Mouse (Mus musculus) neural tube, embryonic 15.5 days (tissue): ENCODE data around the gene Prickle2. TPM values are rescaled to one million over a fixed set of nuclear protein-coding genes. Genes with fewer than 3 reads are reported as not detected.

Experiments
- ATAC-seq: fragments of 200-750 bp; cut with Nextera tagmentation; 2 replicates; pipeline ENCODE4 v1.8.0; 2017; ENCODE audit warnings: mild to moderate bottlenecking, moderate TSS enrichment, moderate library complexity; ENCODE audit not compliant: low FRiP score
- H3K27ac ChIP-seq: fragments of 300-500 bp; sonication (generic); replicated peaks from 2 replicates; pipeline ENCODE4 v1.5.1; 2015; ENCODE audit warnings: mild to moderate bottlenecking, inconsistent platforms
- H3K27me3 ChIP-seq: fragments of 300-500 bp; sonication (generic); replicated peaks from 2 replicates; pipeline ENCODE4 v1.6.1; 2015; ENCODE audit warnings: inconsistent platforms
- H3K36me3 ChIP-seq: fragments of 300-500 bp; sonication (generic); 2 replicates; pipeline ENCODE4 v1.6.1; 2015; ENCODE audit warnings: inconsistent platforms
- H3K4me1 ChIP-seq: fragments of 300-500 bp; sonication (generic); 2 replicates; pipeline ENCODE4 v1.6.1; 2015; ENCODE audit warnings: inconsistent platforms
- H3K4me2 ChIP-seq: fragments of 300-500 bp; sonication (generic); 2 replicates; pipeline ENCODE4 v1.6.1; 2015; ENCODE audit warnings: inconsistent platforms, mild to moderate bottlenecking, moderate library complexity
- H3K4me3 ChIP-seq: fragments of 300-500 bp; sonication (generic); replicated peaks from 2 replicates; pipeline ENCODE4 v1.5.1; 2015; ENCODE audit warnings: mild to moderate bottlenecking, inconsistent platforms
- H3K9ac ChIP-seq: fragments of 300-500 bp; sonication (generic); replicated peaks from 2 replicates; pipeline ENCODE4 v1.6.1; 2015; ENCODE audit warnings: mild to moderate bottlenecking, inconsistent platforms
- H3K9me3 ChIP-seq: fragments of 300-500 bp; sonication (generic); replicated peaks from 2 replicates; pipeline ENCODE4 v1.6.1; 2016; ENCODE audit warnings: inconsistent platforms
- WGBS: fragments of 180-500 bp; shearing (Covaris S2); methylation state at CpG from one replicate; pipeline ENCODE4 v1.1.7; 2015; ENCODE audit warnings: mixed read lengths; 5-methylcytosine and 5-hydroxymethylcytosine counted together
- polyA plus RNA-seq: library from polyadenylated mRNA; unstranded; fragments of >200 nt; fragmentation: Nextera tagmentation; extraction: Ambion mirVana; gene quantifications from 2 replicates; pipeline ENCODE4 v1.2.1, GENCODE M21; 2015

Prickle2 gene
- polyA plus RNA-seq, 1 experiment from 2014 or later, result 17.0 TPM

GRCm38 (mm10) chr6:92584026-92584425, 121.9 kb downstream of the Prickle2 start:
- no peak overlapping the region for H3K27ac ChIP-seq

GRCm38 (mm10) chr6:92575227-92575626, 130.7 kb downstream of the Prickle2 start:
- Histone ChIP-seq H3K9ac (no peak overlapping the region), H3K27me3 (no peaks in the 10 kb centered on the region), H3K4me2 (no peak overlapping the region), H3K27ac (no peak overlapping the region), H3K4me1 (peaks cover 10% of the 10 kb centered on the region; the same call in 1 of the 2 replicates), H3K9me3 (no peaks in the 10 kb centered on the region), H3K4me3 (no peak overlapping the region), H3K36me3 (peaks cover 3% of the 10 kb centered on the region; the same call in 1 of the 2 replicates)
- ATAC-seq, result no peak
- WGBS, result 74% methylated on average over 4 of the region's 4 CpGs

More at GRCm38 (mm10) chr6:92584026-92584425, 121.9 kb downstream of the Prickle2 start:
- H3K4me3 ChIP-seq, result no peak overlapping the region
- 61% methylated on average over 1 of the region's 1 CpGs for WGBS
- H3K4me2 ChIP-seq, result no peak overlapping the region
- no peaks in the 10 kb centered on the region for H3K27me3 ChIP-seq
- ATAC-seq, result no peak
- H3K4me1 ChIP-seq, result no peaks in the 10 kb centered on the region
- no peaks in the 10 kb centered on the region for H3K9me3 ChIP-seq
- no peaks in the 10 kb centered on the region for H3K36me3 ChIP-seq
- no peak overlapping the region for H3K9ac ChIP-seq

- H3K27ac ChIP-seq, result no peak overlapping the region
- peaks cover 22% of the 10 kb centered on the region for H3K4me1 ChIP-seq
- H3K4me3 ChIP-seq, result no peak overlapping the region
- no peak for ATAC-seq
- H3K4me2 ChIP-seq, result no peak overlapping the region
- no peaks in the 10 kb centered on the region for H3K9me3 ChIP-seq
- H3K36me3 ChIP-seq, result peaks cover 3% of the 10 kb centered on the region; the same call in 1 of the 2 replicates
- no peak overlapping the region for H3K9ac ChIP-seq
- WGBS, result 78% methylated on average over 3 of the region's 3 CpGs
- no peaks in the 10 kb centered on the region for H3K27me3 ChIP-seq
Observed at GRCm38 (mm10) chr6:92572139-92572538, 133.8 kb downstream of the Prickle2 start.

- no peak overlapping the region for H3K4me3 ChIP-seq
- no peak overlapping the region for H3K4me2 ChIP-seq
- no peak overlapping the region for H3K9ac ChIP-seq
- no peak for ATAC-seq
- H3K4me1 ChIP-seq, result peaks cover 19% of the 10 kb centered on the region
- no peaks in the 10 kb centered on the region for H3K9me3 ChIP-seq
- no peaks in the 10 kb centered on the region for H3K27me3 ChIP-seq
- 24% methylated on average over 7 of the region's 7 CpGs for WGBS
- H3K27ac ChIP-seq, result peak overlapping the region; percentile 58; the same call in 1 of the 2 replicates
- no peaks in the 10 kb centered on the region for H3K36me3 ChIP-seq
Observed at GRCm38 (mm10) chr6:92570090-92570489, 135.9 kb downstream of the Prickle2 start.

GRCm38 (mm10) chr6:92569283-92569682, 136.7 kb downstream of the Prickle2 start:
- H3K4me3 ChIP-seq, result no peak overlapping the region
- H3K9ac ChIP-seq, result no peak overlapping the region
- no peaks in the 10 kb centered on the region for H3K27me3 ChIP-seq
- 25% methylated on average over 4 of the region's 4 CpGs for WGBS
- no peaks in the 10 kb centered on the region for H3K36me3 ChIP-seq
- H3K9me3 ChIP-seq, result no peaks in the 10 kb centered on the region
- H3K27ac ChIP-seq, result peak overlapping the region; percentile 58
- no peak overlapping the region for H3K4me2 ChIP-seq
- peaks cover 19% of the 10 kb centered on the region for H3K4me1 ChIP-seq
- ATAC-seq, result no peak

GRCm38 (mm10) chr6:92559261-92559660, 146.7 kb downstream of the Prickle2 start:
- Histone ChIP-seq H3K9me3 (no peaks in the 10 kb centered on the region), H3K4me3 (no peak overlapping the region), H3K27me3 (no peaks in the 10 kb centered on the region), H3K4me1 (no peaks in the 10 kb centered on the region), H3K4me2 (no peak overlapping the region), H3K36me3 (no peaks in the 10 kb centered on the region), H3K27ac (no peak overlapping the region), H3K9ac (no peak overlapping the region)
- whole genome bisulfite sequencing, result 100% methylated on average over 1 of the region's 1 CpGs
- no peak for ATAC-seq

GRCm38 (mm10) chr6:92555675-92556074, 150.3 kb downstream of the Prickle2 start:
- WGBS, result 70% methylated on average over 2 of the region's 2 CpGs
- no peaks in the 10 kb centered on the region for H3K9me3 ChIP-seq
- no peak overlapping the region for H3K9ac ChIP-seq
- no peak for ATAC-seq
- H3K27me3 ChIP-seq, result no peaks in the 10 kb centered on the region
- H3K27ac ChIP-seq, result no peak overlapping the region
- no peaks in the 10 kb centered on the region for H3K36me3 ChIP-seq
- no peak overlapping the region for H3K4me2 ChIP-seq
- H3K4me1 ChIP-seq, result no peaks in the 10 kb centered on the region
- H3K4me3 ChIP-seq, result no peak overlapping the region

GRCm38 (mm10) chr6:92553086-92553485, 152.9 kb downstream of the Prickle2 start:
- Histone ChIP-seq H3K27me3 (no peaks in the 10 kb centered on the region), H3K9me3 (no peaks in the 10 kb centered on the region), H3K27ac (no peak overlapping the region), H3K4me2 (no peak overlapping the region), H3K9ac (no peak overlapping the region), H3K36me3 (no peaks in the 10 kb centered on the region), H3K4me3 (no peak overlapping the region), H3K4me1 (no peaks in the 10 kb centered on the region)
- WGBS, result 84% methylated on average over 4 of the region's 4 CpGs
- ATAC-seq, result no peak

GRCm38 (mm10) chr6:92549246-92549645, 156.7 kb downstream of the Prickle2 start:
- WGBS, result 88% methylated on average over 8 of the region's 8 CpGs
- no peak for ATAC-seq
- Histone ChIP-seq H3K9me3 (no peaks in the 10 kb centered on the region), H3K36me3 (no peaks in the 10 kb centered on the region), H3K4me3 (no peak overlapping the region), H3K4me2 (no peak overlapping the region), H3K4me1 (peaks cover 8% of the 10 kb centered on the region), H3K9ac (no peak overlapping the region), H3K27ac (no peak overlapping the region), H3K27me3 (no peaks in the 10 kb centered on the region)

- H3K27ac ChIP-seq, result peak overlapping the region; percentile 65
- H3K4me3 ChIP-seq, result no peak overlapping the region
- no peaks in the 10 kb centered on the region for H3K36me3 ChIP-seq
- no peaks in the 10 kb centered on the region for H3K27me3 ChIP-seq
- H3K4me2 ChIP-seq, result no peak overlapping the region
- ATAC-seq, result peak; percentile 69
- 60% methylated on average over 2 of the region's 2 CpGs for WGBS
- H3K9me3 ChIP-seq, result no peaks in the 10 kb centered on the region
- peaks cover 20% of the 10 kb centered on the region for H3K4me1 ChIP-seq
- H3K9ac ChIP-seq, result no peak overlapping the region
Observed at GRCm38 (mm10) chr6:92545204-92545603, 160.8 kb downstream of the Prickle2 start.

GRCm38 (mm10) chr6:92543825-92544224, 162.1 kb downstream of the Prickle2 start:
- no peak overlapping the region for H3K4me2 ChIP-seq
- WGBS, result 87% methylated on average over 4 of the region's 4 CpGs
- H3K27ac ChIP-seq, result no peak overlapping the region
- peaks cover 24% of the 10 kb centered on the region for H3K4me1 ChIP-seq
- H3K4me3 ChIP-seq, result no peak overlapping the region
- no peak for ATAC-seq
- H3K27me3 ChIP-seq, result no peaks in the 10 kb centered on the region
- H3K9me3 ChIP-seq, result no peaks in the 10 kb centered on the region
- no peaks in the 10 kb centered on the region for H3K36me3 ChIP-seq
- no peak overlapping the region for H3K9ac ChIP-seq

- no peak overlapping the region for H3K9ac ChIP-seq
- no peaks in the 10 kb centered on the region for H3K9me3 ChIP-seq
- H3K4me1 ChIP-seq, result peaks cover 24% of the 10 kb centered on the region
- no peak for ATAC-seq
- H3K27me3 ChIP-seq, result no peaks in the 10 kb centered on the region
- no peaks in the 10 kb centered on the region for H3K36me3 ChIP-seq
- no peak overlapping the region for H3K4me2 ChIP-seq
- no peak overlapping the region for H3K27ac ChIP-seq
- H3K4me3 ChIP-seq, result no peak overlapping the region
- 52% methylated on average over 5 of the region's 5 CpGs for WGBS
Observed at GRCm38 (mm10) chr6:92542402-92543101, 163.4 kb downstream of the Prickle2 start.
